Mouse (Mus musculus) thymus, postnatal 25 days (tissue): ENCODE measurements around the gene Ksr1.

Source experiments
- DNase-seq: peaks from one replicate; pipeline ENCODE4 v3.0.0; 2022

Gene Ksr1

DNA sequence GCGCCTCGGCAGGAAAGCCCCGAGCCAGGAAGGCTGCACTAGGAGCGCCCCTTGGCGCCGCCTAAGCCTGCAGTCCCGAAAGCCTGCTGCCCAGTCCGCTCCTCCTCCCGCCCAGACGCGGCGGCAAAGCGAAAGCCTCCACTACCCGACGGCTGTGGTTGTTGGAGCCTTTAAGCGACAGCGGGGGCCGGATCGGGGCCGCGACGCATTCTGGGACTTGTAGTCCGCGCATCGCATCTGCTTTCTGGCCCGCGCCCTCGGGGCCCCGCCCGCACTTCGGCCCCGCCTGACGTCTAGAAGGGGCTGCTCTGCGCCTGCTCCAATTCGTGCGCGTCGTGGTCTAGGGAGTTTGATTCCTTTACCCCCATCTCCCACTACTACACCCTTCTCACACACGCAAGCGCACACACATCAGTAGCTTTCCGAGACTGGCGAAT is at the start of gene Ksr1:
Gene Ksr1, minus strand, starts transcription at position 77 of the 437 bp plus-strand sequence.
- DNase-seq, result peak; percentile 92

- peak; percentile 44 for DNase-seq
Measured at GRCm38 (mm10) chr11:79192176-79192575, 46.0 kb upstream of the Ksr1 start.

GRCm38 (mm10) chr11:79191214-79191613 is 45.0 kb upstream of the Ksr1 start:
- no peak for DNase-seq

DNA sequence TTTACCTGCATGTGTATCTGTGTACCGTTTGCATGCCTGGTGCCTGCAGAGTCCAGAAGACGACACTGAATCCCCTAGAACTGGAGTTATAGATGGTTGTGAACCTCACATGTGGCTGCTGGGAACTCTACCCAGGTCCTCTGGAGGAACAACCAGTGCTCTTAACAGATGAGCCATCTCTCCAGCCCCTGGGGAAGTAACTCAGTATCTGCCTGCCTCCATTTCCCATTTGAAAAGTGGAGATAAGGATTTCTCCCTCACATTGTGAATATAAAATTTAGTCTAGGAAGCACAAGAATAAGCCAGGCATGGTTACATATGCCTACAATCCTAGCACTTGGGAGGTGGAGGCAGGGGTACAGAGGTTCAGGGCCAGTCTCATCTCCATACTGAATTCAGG is 44.0 kb upstream of the Ksr1 start:
- no peak for DNase-seq

DNA sequence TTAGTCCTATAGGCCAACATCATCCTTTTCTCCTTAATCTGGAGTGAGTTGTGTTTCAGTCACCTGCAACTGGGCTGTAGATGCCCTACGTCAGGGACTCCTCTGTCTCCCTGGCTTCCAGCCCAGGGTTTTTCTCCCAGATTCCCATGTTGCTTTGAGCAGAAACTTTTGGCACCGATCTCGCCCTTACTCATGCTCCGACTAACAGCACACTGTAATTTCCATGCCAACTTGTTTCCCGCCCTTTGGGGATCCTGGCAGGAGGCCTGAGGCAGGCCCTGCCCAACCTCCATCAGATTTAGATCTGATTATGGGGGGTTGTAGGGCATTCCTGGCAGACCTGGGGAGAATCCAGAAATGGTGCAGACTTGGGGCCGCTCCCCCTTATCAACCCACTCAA is 42.0 kb upstream of the Ksr1 start:
- DNase-seq, result no peak

DNA sequence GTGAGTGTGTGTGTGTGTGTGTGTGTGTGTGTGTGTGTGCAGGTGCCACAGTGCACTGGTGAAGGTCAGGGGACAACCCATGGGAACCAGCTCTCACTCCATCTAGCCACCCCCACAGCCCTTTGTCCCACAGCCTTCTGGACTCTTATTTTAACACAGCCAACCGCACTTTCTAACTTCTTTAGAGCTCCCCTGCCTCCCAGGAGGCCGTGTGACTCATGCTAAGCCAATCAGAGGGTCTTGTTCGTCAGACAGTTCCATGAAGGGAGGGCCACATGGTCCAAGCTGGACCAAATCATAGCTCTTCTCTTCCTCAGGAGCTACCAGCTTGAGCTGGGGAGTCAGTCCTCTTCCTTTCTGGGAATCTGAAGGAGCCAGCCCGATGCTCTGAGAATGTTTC is 41.1 kb upstream of the Ksr1 start:
- DNase-seq, result no peak

GRCm38 (mm10) chr11:79185683-79186082 is 39.5 kb upstream of the Ksr1 start:
- no peak for DNase-seq

- no peak for DNase-seq
Measured at GRCm38 (mm10) chr11:79184126-79184888, 38.1 kb upstream of the Ksr1 start.

DNA sequence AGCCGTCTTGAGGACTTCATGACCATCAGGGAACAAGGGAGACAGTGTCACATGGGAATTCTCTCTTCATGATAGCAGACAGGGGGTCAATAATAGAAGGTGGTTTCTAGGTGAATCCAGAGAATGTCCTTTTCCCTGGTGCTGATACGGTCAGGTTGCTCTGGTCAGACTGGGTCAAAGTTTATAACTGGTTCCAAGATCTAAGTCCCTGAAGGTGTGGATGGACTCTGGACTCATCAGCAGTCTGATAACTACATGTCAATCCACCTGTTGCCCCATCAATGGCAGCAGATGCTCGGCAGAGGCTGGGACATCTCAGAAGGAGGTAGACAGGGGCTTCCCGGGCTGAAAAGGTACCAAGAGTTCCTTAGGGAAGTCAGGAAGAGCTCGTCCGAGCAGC is 37.2 kb upstream of the Ksr1 start:
- DNase-seq, result no peak

DNA sequence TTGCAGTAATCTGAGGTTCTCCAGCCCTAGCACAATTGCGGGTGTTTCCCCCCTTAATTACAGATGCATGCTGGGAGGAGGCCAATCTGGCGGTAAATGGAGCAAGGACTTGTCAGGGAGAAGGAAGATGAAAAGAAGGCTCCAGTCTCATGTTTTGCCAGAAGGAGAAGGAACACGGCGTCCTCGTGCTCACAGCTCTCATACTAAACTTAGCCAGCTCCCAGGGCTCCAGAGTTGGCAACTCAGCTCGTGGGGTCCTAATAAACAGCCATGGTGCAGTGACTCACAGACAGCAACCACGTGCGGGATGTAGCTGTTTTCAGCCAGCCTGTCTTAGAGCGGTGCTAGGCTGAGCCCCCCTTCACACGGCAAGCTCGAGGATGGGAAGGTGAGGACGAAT is 36.7 kb upstream of the Ksr1 start:
- DNase-seq, result no peak

DNA sequence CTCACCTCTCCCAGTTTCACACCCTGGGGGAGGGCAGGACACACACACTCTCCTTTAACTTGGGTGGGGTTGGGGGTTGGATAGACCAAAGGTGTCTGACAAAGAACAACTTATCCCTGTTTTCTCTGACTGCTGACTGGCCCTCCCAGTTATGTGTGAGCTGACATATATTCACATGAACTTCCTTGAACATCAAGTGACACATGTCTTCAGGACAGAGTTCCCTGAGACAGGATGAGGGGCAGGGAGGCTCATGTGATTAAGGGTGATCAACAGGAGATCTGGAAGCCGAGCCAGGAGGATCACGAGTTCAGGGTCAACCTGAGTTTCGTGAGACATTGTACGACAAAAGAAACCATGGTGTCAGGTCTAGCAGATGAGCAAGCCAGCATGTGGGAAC is 35.7 kb upstream of the Ksr1 start:
- DNase-seq, result no peak

DNA sequence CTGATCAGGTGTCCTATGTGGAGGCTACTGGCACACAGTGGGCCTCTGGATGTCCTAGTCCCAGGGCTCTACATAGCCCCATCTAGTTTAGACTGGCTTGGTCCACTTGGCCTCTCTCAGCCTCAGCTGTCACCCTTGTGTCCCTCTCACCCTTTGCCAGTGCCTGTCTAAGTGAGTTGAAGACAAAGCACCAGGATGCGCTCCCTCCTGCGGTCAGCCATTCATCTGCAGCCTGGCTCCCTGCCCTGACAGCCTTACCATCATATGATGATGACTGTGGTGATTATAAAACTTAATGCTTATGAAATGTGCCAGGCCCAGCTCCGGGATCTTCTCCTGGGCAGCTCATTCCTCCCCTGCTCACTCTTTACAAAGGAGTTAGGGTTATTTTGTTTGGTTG is 30.5 kb upstream of the Ksr1 start:
- DNase-seq, result no peak

DNA sequence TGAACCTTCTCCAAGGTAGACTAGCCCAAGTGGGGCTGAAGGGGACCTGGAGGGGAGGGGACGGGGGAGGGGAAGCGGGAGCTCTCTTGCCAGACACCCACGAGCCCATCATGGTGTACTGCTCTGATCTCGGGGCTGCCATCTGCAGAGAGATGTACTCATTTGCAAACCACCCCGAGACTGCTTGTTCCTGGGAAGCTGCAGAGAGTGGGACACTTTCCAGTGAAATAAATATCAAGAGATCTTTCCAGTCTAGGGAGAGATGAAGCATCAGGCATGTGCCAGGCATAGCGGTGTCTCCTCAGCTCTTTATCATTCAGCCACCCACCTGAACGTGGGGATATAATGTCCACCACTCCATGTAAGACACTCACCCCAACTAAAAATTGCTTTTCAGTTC is 25.8 kb upstream of the Ksr1 start:
- DNase-seq, result no peak

DNA sequence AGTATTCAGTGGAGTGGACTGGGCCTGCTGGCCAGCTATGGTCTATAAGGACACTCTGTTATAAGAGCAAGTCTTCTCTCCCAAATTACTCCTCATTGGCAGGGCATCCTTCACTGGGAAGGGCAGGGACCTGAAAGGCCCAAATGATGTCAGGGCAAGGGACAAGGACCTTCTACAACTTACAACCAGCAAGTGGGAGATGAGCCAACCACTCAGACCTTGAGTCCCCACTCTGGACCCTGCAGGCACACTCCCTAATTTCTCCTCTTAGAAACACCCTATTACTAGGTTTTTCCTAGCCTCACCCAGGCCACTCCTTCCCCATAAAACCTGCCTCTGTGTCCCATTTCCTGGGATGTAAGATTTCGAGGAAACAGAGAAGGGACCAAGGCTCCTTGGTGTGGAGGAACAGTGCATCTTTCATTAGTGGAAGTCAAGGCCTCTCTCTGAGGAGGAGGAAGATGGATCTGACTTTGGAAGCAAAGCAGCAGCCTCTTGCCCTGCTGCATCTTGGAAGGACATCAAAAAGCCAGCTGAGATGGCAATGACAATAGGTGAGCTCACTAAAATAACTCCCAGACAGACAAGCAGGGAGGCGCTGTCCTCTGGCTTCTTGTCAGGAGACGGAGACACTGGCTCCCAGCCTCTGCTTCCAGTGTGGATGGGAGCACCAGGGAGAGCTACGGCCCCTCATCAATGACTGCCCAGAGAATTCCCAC is 20.5 kb upstream of the Ksr1 start:
- no peak for DNase-seq

- no peak for DNase-seq
Measured at GRCm38 (mm10) chr11:79161077-79161758, 15.0 kb upstream of the Ksr1 start.

DNA sequence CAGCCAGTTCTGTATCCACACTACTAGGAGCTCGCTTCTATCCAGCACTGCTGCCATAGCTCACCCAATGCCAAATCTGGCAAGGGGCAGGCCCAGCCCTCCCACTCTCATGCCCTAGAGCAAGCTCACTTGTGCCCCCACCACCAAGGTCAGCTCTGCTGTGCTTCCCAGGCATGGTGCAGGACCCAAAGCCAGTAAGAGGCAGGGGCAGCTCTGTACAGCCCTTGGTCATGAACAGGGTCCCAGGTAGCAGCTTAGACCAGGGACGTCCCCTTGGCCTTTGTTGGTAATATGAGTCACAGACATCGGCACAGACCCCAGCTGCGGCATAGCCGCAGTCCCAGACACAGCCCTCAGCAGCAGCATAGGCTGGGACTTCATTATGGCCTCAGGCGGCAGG is 13.9 kb upstream of the Ksr1 start:
- DNase-seq, result no peak

DNA sequence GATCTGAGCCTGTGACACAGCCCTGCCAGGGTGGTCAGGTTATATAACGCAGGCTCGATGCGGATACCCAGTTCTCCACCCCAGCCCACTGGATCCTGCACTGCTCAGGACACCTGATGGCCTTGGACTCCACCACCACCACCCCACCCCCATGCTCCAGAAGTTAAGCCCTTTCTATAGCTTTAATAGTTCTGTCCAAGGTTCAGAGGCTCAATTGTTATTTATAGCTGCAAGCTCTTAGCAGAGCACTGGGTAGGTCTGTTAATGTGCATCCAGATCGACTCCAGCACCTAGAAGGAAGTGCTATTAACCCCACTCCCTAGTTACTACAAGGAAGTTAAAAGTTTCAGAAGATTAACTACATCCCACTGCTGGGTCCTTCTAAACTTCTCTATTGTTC is 11.5 kb upstream of the Ksr1 start:
- DNase-seq, result no peak

GRCm38 (mm10) chr11:79155348-79155747 is 9.1 kb upstream of the Ksr1 start:
- no peak for DNase-seq

- DNase-seq, result peak; percentile 37
Measured at GRCm38 (mm10) chr11:79152696-79153095, 6.5 kb upstream of the Ksr1 start.

GRCm38 (mm10) chr11:79151874-79152273 is 5.7 kb upstream of the Ksr1 start:
- no peak for DNase-seq

- no peak for DNase-seq
Measured at GRCm38 (mm10) chr11:79150301-79150700, 4.1 kb upstream of the Ksr1 start.

GRCm38 (mm10) chr11:79149295-79149694 is 3.1 kb upstream of the Ksr1 start:
- no peak for DNase-seq

- DNase-seq, result no peak
Measured at GRCm38 (mm10) chr11:79148783-79149182, 2.6 kb upstream of the Ksr1 start.
